Mouse (Mus musculus): ENCODE measurements around the gene Tmprss2. TPM values are rescaled to one million over a fixed set of nuclear protein-coding genes. Genes with fewer than 3 reads are reported as not detected.

Gene Tmprss2
- polyA plus RNA-seq, 1 experiment from 2014 or later: 33.1 TPM

GRCm38 (mm10) chr16:97622383-97622889 lies 11.4 kb upstream of the Tmprss2 start:
- no peak overlapping the region for H3K4me3 ChIP-seq (ENCODE audit: low read length)
- WGBS: 36% methylated on average over 2 of the region's 2 CpGs
- ATAC-seq: no peak
- no peaks in the 10 kb centered on the region for H3K27me3 ChIP-seq (replicated peaks; ENCODE audit: control insufficient read depth, insufficient read depth, low read length)
- H3K4me2 ChIP-seq (ENCODE audit: low read depth, low read length): no peak overlapping the region
- H3K36me3 ChIP-seq (ENCODE audit: control insufficient read depth, insufficient read depth, low read length): no peaks in the 10 kb centered on the region
- H3K9ac ChIP-seq (ENCODE audit: low read depth, low read length): no peak overlapping the region
- no peak overlapping the region for H3K27ac ChIP-seq (ENCODE audit: low read length)
- H3K4me1 ChIP-seq (ENCODE audit: control insufficient read depth, insufficient read depth, low read length): no peaks in the 10 kb centered on the region
- H3K9me3 ChIP-seq (ENCODE audit: control insufficient read depth, low read length): no peaks in the 10 kb centered on the region

- H3K4me3 ChIP-seq (ENCODE audit: low read length): no peak overlapping the region
- peak; percentile 45; the same call in 1 of the 2 replicates for ATAC-seq
- WGBS: 58% methylated on average over 2 of the region's 2 CpGs
Measured at GRCm38 (mm10) chr16:97618285-97618684, 7.3 kb upstream of the Tmprss2 start.

GRCm38 (mm10) chr16:97612009-97612408 lies 1.0 kb upstream of the Tmprss2 start:
- ATAC-seq: no peak
- Histone ChIP-seq H3K9me3 (ENCODE audit: control insufficient read depth, low read length) (no peaks in the 10 kb centered on the region), H3K36me3 (ENCODE audit: control insufficient read depth, insufficient read depth, low read length) (no peaks in the 10 kb centered on the region), H3K27me3 (replicated peaks; ENCODE audit: control insufficient read depth, insufficient read depth, low read length) (peaks cover 23% of the 10 kb centered on the region), H3K4me2 (ENCODE audit: low read depth, low read length) (no peak overlapping the region), H3K27ac (ENCODE audit: low read length) (no peak overlapping the region), H3K9ac (ENCODE audit: low read depth, low read length) (no peak overlapping the region), H3K4me3 (ENCODE audit: low read length) (no peak overlapping the region), H3K4me1 (ENCODE audit: control insufficient read depth, insufficient read depth, low read length) (peaks cover 13% of the 10 kb centered on the region)
- whole genome bisulfite sequencing: 30% methylated on average over 4 of the region's 4 CpGs

More at GRCm38 (mm10) chr16:97618285-97618684, 7.3 kb upstream of the Tmprss2 start:
- no peak overlapping the region for H3K27ac ChIP-seq (ENCODE audit: low read length)
- H3K9ac ChIP-seq (ENCODE audit: low read depth, low read length): no peak overlapping the region
- H3K9me3 ChIP-seq (ENCODE audit: control insufficient read depth, low read length): no peaks in the 10 kb centered on the region
- no peaks in the 10 kb centered on the region for H3K4me1 ChIP-seq (ENCODE audit: control insufficient read depth, insufficient read depth, low read length)
- H3K36me3 ChIP-seq (ENCODE audit: control insufficient read depth, insufficient read depth, low read length): no peaks in the 10 kb centered on the region
- no peak overlapping the region for H3K4me2 ChIP-seq (ENCODE audit: low read depth, low read length)
- no peaks in the 10 kb centered on the region for H3K27me3 ChIP-seq (replicated peaks; ENCODE audit: control insufficient read depth, insufficient read depth, low read length)

GRCm38 (mm10) chr16:97610246-97610645 lies 749 bp downstream of the Tmprss2 start:
- H3K4me2 ChIP-seq (ENCODE audit: low read depth, low read length): peak overlapping the region; percentile 80
- peaks cover 20% of the 10 kb centered on the region for H3K4me1 ChIP-seq (ENCODE audit: control insufficient read depth, insufficient read depth, low read length)
- ATAC-seq: no peak
- H3K27ac ChIP-seq (ENCODE audit: low read length): no peak overlapping the region
- peak overlapping the region; percentile 68 for H3K9ac ChIP-seq (ENCODE audit: low read depth, low read length)
- no peaks in the 10 kb centered on the region for H3K36me3 ChIP-seq (ENCODE audit: control insufficient read depth, insufficient read depth, low read length)
- peak overlapping the region; percentile 55 for H3K4me3 ChIP-seq (ENCODE audit: low read length)
- H3K9me3 ChIP-seq (ENCODE audit: control insufficient read depth, low read length): no peaks in the 10 kb centered on the region
- H3K27me3 ChIP-seq (replicated peaks; ENCODE audit: control insufficient read depth, insufficient read depth, low read length): peaks cover 23% of the 10 kb centered on the region
- WGBS: 7% methylated on average over 20 of the region's 20 CpGs

GRCm38 (mm10) chr16:97609676-97610075 lies 1.3 kb downstream of the Tmprss2 start:
- no peak for ATAC-seq
- Histone ChIP-seq H3K27ac (ENCODE audit: low read length) (no peak overlapping the region), H3K9me3 (ENCODE audit: control insufficient read depth, low read length) (no peaks in the 10 kb centered on the region), H3K9ac (ENCODE audit: low read depth, low read length) (peak overlapping the region; percentile 68), H3K4me3 (ENCODE audit: low read length) (peak overlapping the region; percentile 55), H3K4me2 (ENCODE audit: low read depth, low read length) (peak overlapping the region; percentile 80), H3K4me1 (ENCODE audit: control insufficient read depth, insufficient read depth, low read length) (peaks cover 20% of the 10 kb centered on the region), H3K27me3 (replicated peaks; ENCODE audit: control insufficient read depth, insufficient read depth, low read length) (peaks cover 23% of the 10 kb centered on the region), H3K36me3 (ENCODE audit: control insufficient read depth, insufficient read depth, low read length) (no peaks in the 10 kb centered on the region)
- WGBS: 70% methylated on average over 2 of the region's 2 CpGs

- Histone ChIP-seq H3K4me1 (ENCODE audit: control insufficient read depth, insufficient read depth, low read length) (peaks cover 20% of the 10 kb centered on the region), H3K27me3 (replicated peaks; ENCODE audit: control insufficient read depth, insufficient read depth, low read length) (peaks cover 23% of the 10 kb centered on the region), H3K4me3 (ENCODE audit: low read length) (no peak overlapping the region), H3K9ac (ENCODE audit: low read depth, low read length) (no peak overlapping the region), H3K27ac (ENCODE audit: low read length) (no peak overlapping the region), H3K4me2 (ENCODE audit: low read depth, low read length) (no peak overlapping the region), H3K36me3 (ENCODE audit: control insufficient read depth, insufficient read depth, low read length) (no peaks in the 10 kb centered on the region), H3K9me3 (ENCODE audit: control insufficient read depth, low read length) (no peaks in the 10 kb centered on the region)
- 88% methylated on average over 1 of the region's 1 CpGs for WGBS
- ATAC-seq: no peak
Measured at GRCm38 (mm10) chr16:97607956-97608355, 3.0 kb downstream of the Tmprss2 start.

GRCm38 (mm10) chr16:97606829-97607228 lies 4.2 kb downstream of the Tmprss2 start:
- WGBS: 55% methylated on average over 2 of the region's 2 CpGs
- ATAC-seq: peak; percentile 10
- peak overlapping the region; percentile 77 for H3K27ac ChIP-seq (ENCODE audit: low read length)

GRCm38 (mm10) chr16:97605957-97606721 lies 4.9 kb downstream of the Tmprss2 start:
- no peaks in the 10 kb centered on the region for H3K9me3 ChIP-seq (ENCODE audit: control insufficient read depth, low read length)
- ATAC-seq: peak; percentile 87
- no peaks in the 10 kb centered on the region for H3K36me3 ChIP-seq (ENCODE audit: control insufficient read depth, insufficient read depth, low read length)
- peak overlapping the region; percentile 77 for H3K27ac ChIP-seq (ENCODE audit: low read length)
- H3K4me2 ChIP-seq (ENCODE audit: low read depth, low read length): peak overlapping the region; percentile 42
- H3K27me3 ChIP-seq (replicated peaks; ENCODE audit: control insufficient read depth, insufficient read depth, low read length): peaks cover 23% of the 10 kb centered on the region
- H3K4me3 ChIP-seq (ENCODE audit: low read length): 0 out of 2 replicates have a peak overlapping the region, but pooled peaks have one; percentile 7
- no peak overlapping the region for H3K9ac ChIP-seq (ENCODE audit: low read depth, low read length)
- 50% methylated on average over 9 of the region's 9 CpGs for WGBS
- peaks cover 20% of the 10 kb centered on the region for H3K4me1 ChIP-seq (ENCODE audit: control insufficient read depth, insufficient read depth, low read length)

More at GRCm38 (mm10) chr16:97606829-97607228, 4.2 kb downstream of the Tmprss2 start:
- Histone ChIP-seq H3K4me2 (ENCODE audit: low read depth, low read length) (peak overlapping the region; percentile 42; the same call in 1 of the 2 replicates), H3K4me3 (ENCODE audit: low read length) (0 out of 2 replicates have a peak overlapping the region, but pooled peaks have one; percentile 7), H3K9ac (ENCODE audit: low read depth, low read length) (no peak overlapping the region), H3K36me3 (ENCODE audit: control insufficient read depth, insufficient read depth, low read length) (no peaks in the 10 kb centered on the region), H3K27me3 (replicated peaks; ENCODE audit: control insufficient read depth, insufficient read depth, low read length) (peaks cover 23% of the 10 kb centered on the region), H3K4me1 (ENCODE audit: control insufficient read depth, insufficient read depth, low read length) (peaks cover 20% of the 10 kb centered on the region), H3K9me3 (ENCODE audit: control insufficient read depth, low read length) (no peaks in the 10 kb centered on the region)

- WGBS: 50% methylated on average over 1 of the region's 1 CpGs
- Histone ChIP-seq H3K4me2 (ENCODE audit: low read depth, low read length) (no peak overlapping the region), H3K27ac (ENCODE audit: low read length) (no peak overlapping the region), H3K9ac (ENCODE audit: low read depth, low read length) (no peak overlapping the region), H3K27me3 (replicated peaks; ENCODE audit: control insufficient read depth, insufficient read depth, low read length) (no peaks in the 10 kb centered on the region), H3K9me3 (ENCODE audit: control insufficient read depth, low read length) (no peaks in the 10 kb centered on the region), H3K4me3 (ENCODE audit: low read length) (no peak overlapping the region), H3K4me1 (ENCODE audit: control insufficient read depth, insufficient read depth, low read length) (peaks cover 8% of the 10 kb centered on the region; the same call in 1 of the 2 replicates), H3K36me3 (ENCODE audit: control insufficient read depth, insufficient read depth, low read length) (no peaks in the 10 kb centered on the region)
- ATAC-seq: no peak
Measured at GRCm38 (mm10) chr16:97602256-97602655, 8.7 kb downstream of the Tmprss2 start.
